Mouse (Mus musculus) common myeloid progenitor, adult 5-6 weeks (primary cell): Measurements from ENCODE around the gene Aldh1a2. TPM values are rescaled to one million over a fixed set of nuclear protein-coding genes. Genes with fewer than 3 reads are reported as not detected.

ENCODE experiments used
- ATAC-seq: replicated peaks from 2 replicates; pipeline ENCODE4 v1.8.0; 2016; ENCODE audit warnings: low read depth, mild to moderate bottlenecking, moderate TSS enrichment, inconsistent platforms; ENCODE audit not compliant: poor library complexity, severe bottlenecking
- total RNA-seq: library from RNA; stranded (forward); fragments of 200-1000, 187-1606 nt; gene quantifications from 2 replicates; pipeline ENCODE4 v1.2.3, GENCODE M21; 2017

The Aldh1a2 gene
- total RNA-seq, 1 experiment from 2014 or later, result not detected

- peak; percentile 48; the same call in 1 of the 2 replicates for ATAC-seq
These were observed 2.0 kb upstream of the Aldh1a2 start for GRCm38 (mm10) chr9:71213636-71214035.

- peak; percentile 31; the same call in 1 of the 2 replicates for ATAC-seq
These were observed 727 bp downstream of the Aldh1a2 start for GRCm38 (mm10) chr9:71216036-71216995.

GRCm38 (mm10) chr9:71216996-71217792 is 1.6 kb downstream of the Aldh1a2 start:
- ATAC-seq, result no peak

DNA sequence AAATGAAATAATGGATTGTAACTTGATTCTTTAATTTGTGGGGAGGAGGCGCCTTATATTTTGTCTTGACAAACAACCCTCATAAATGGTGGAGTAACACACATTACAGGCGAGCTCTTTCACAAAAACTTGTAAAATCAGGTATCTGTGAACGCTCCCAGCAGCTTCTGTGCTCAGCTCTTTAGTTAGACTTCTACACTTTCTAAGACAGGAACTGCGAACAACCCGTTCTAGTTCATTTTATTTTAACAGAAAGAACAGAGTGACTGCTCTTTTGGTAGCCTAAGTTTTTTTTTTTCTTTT is 2.2 kb downstream of the Aldh1a2 start:
- no peak for ATAC-seq

GRCm38 (mm10) chr9:71219161-71219560 is 3.6 kb downstream of the Aldh1a2 start:
- no peak for ATAC-seq

GRCm38 (mm10) chr9:71220401-71220800 is 4.8 kb downstream of the Aldh1a2 start:
- no peak for ATAC-seq

DNA sequence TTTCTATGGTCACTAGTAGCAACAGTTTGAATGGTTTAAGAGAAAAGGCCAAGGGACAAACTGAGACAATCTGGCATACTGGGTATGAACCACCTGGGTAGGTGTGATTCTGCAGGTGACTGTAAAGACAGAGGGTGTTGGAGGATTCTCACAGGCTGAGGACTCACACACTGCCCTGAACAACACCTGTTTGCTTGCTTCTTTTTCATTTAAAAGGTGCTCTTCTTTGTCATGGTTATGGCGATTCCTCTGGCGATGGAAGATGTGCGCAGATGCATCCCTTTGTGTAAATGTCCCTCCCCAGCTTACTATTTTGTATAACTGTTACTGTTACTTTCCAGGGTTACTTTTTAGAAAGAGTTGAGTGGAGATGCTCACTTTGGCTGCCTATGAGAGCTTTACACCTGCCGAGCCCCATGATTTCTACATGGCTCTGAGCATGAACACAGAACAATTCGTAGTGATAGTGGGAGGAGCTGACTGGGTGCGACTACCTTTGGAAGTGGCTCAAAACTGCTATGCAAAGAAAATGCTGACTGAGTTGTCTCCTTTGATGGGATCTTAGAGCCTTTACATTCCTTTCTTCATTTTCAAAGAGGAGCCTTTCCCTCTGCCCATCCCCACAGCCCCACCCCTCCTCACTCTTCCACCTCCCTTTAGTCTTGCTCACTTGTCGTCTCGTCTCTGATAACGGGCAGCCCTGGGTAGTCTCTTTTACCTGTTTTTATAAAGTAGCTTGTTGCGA is 11.8 kb downstream of the Aldh1a2 start:
- ATAC-seq, result no peak

DNA sequence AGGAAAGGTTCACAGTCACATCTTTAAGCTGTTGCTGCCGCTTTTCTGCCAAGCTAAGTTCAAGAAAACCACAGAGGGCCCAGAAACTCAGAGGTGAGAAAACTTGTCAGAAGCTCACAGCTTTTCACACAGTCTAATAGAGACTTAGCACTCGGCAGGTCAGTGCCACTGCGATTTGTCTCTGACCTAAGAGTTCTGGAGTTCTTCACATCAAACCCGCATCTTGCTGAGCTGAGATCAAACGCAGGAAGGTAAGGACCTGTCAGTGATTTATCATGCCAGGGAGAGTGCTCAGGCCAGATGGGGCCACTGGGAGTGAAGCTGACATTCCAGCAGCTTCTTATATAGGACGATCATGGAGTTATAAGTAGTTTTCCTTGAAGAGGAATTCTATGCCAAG is 14.4 kb downstream of the Aldh1a2 start:
- ATAC-seq, result no peak

GRCm38 (mm10) chr9:71236540-71236939 is 21.0 kb downstream of the Aldh1a2 start:
- ATAC-seq, result no peak

DNA sequence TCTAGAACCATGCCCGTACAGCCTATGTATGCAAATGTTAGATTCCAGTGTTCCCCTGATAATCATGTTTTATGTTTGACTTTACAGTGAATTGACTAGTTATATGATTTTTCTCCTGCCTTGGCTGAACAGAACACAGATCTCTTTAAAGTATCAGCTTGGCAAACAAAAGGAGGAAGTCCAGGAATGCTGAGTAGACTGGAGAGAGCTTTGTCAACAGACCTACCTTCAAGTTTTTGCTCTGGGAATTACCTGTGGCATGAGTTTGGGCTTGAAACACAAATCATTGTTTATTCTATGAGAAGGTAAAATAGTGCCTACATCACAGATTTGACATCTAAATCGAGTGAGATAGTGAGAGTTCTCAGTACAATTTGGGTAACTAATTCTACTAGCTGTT is 24.3 kb downstream of the Aldh1a2 start:
- ATAC-seq, result no peak

DNA sequence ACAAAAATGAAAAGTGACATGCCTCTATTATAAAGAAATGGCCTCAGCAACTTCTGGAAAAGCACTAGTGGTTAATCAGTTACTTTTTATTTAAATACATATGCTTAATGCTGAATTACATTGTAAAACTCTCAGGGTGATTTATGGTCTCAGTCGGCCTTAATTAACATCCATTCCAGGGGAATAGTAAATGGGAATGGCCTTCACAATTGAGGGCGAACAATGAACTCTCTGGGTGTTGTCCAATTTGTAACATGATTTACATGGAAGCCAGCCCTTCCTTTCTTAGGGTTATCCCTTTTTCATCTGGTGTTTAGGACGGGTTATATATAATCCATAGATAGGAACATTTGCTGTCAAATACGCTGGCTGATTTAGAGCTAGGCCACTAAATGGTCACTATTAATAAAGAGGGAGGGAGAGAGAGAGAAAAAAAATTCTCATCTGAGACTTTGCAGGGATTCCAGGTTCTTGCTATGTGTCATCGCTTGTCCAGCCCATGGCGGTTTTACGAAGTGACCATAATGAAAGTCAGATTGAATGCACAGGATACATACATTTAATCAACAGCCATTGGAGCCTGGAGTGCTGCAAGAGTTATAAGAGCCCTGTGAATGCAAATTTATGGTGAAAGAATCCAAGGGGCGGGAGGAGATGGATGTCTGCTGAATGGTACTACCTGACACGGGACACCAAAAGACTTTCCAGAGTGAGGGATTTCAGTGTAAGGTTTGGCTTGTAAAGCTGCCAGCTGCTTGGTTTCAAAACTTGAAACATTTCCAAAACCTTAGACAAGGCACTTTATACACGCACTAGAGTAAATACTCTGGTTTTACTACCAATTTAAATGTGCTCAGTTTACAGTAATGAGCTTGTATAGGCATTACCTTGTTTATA is 26.2 kb downstream of the Aldh1a2 start:
- ATAC-seq, result no peak

GRCm38 (mm10) chr9:71242412-71242781 is 26.8 kb downstream of the Aldh1a2 start:
- no peak for ATAC-seq

DNA sequence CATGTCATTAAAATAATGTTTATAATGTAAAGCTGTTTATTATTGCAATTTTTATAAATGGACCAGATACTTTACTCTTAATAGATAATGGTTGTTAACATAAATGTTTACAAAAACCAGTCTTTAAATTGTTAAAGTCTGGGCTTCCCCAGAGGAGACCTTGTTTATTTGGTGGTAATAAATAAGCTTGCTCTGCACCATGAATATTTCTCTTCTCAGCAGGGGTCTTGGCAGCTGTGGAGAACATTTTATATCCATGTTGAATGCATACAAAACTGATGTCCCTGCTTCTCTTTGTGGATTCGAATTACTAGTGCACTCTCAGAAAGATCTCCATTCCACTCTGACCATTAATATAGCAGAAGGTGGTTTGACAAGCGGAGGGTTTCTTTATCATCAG is 38.8 kb downstream of the Aldh1a2 start:
- no peak for ATAC-seq

- ATAC-seq, result no peak
These were observed 47.1 kb downstream of the Aldh1a2 start for GRCm38 (mm10) chr9:71262711-71263110.

DNA sequence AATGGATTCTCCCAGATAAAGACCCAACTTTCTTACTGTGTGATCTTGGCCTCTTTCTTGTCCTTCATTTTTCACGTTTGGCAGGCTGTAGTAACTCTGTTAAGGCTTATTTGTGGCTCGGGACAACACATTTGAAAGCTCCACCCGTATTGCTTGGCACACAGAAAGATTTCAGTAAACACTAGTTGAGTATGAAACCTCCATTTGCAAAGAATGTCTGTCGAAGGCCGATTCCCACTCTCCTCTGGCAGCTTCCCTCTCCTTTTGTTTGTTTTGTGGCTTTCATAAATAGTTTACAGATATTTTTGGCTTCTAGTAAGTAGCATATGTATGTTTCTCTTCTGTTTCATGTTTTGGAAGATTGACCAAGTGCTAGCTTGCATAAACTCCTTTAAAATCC is 54.1 kb downstream of the Aldh1a2 start:
- no peak for ATAC-seq

DNA sequence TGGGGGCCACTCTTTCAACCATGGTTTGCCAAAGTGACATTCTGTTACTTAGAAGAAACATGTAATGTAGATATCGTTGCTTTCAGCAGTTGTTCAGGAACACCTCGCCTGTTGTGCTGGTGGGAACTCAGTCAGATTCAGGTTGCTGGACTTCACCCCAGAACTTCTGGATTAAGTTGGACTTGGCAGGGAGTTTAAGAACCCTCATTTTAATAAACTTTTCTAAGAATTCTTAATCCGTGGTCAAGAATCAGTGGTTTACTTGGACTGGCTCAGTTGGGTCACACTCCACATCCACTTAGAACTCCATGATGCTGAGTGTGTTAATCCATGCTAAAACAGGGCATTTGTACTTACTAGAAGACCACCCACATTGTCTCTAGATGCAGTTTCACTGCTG is 54.6 kb downstream of the Aldh1a2 start:
- no peak for ATAC-seq

GRCm38 (mm10) chr9:71276149-71276721 is 60.6 kb downstream of the Aldh1a2 start:
- ATAC-seq, result no peak

DNA sequence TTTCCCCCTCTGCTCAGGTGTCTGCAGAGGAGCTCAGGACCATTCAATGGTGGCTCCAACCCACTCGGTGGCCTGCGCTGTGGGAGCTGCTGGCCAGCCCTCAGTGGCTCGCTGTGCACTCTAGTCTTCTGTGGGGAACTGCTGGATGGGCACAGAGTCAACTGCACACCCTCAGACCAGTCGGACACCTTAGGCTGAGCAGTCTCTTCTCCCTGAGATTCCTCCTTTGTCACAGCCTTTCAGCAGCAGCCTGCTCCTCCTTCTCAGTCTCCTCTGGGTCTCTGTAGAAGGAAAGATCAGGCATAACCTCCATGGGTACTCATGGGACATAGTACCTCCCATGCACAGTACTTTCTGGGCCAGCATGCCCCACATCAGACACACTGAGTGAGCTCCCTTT is 63.2 kb downstream of the Aldh1a2 start:
- ATAC-seq, result no peak

- no peak for ATAC-seq
These were observed 67.6 kb downstream of the Aldh1a2 start for GRCm38 (mm10) chr9:71283156-71283555.
